17 mouse cellular contexts compared by ENCODE assay signal in the genomic region with DNA sequence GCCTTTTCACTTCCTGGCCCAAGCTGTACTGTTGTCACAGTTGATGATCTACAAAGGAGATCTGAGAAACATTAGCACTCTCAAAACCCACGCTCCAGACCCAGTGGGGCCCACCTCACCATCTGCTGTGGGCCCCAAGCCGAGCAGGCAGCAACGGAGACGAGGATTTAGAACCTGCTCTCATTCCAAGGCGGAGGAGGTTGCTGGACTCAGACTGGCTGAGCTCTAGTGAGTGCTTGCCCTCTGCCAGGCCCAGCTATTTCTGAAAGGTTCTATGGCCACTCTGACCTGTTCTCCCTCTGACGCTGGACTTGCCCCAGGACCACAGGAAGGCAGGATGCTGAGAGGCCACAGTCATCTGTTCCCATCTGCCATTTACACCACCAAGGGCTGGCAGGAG.
DNase-seq lines count a peak whose midpoint lies in the region; ATAC-seq lines count a peak whose summit lies in the region.
"Had no signal": no experiment of that assay in that cellular context is flagged by ENCODE, and none has a peak within 500 bp of the region (broad histone marks: within the 10 kb centered on the region; RNA-seq: fewer than 3 reads in every experiment).

No protein-coding gene starts in this region.

- H3K4me1 ChIP-seq in midbrain, embryonic 13.5 days (replicated peaks): peaks cover 5% of the 10 kb centered on the region
- peaks cover 5% of the 10 kb centered on the region; the same call in 1 of the 2 replicates for H3K4me1 ChIP-seq in hindbrain, embryonic 12.5 days
- H3K4me1 ChIP-seq: embryonic facial prominence, embryonic 10.5 days; hindbrain, embryonic 13.5 days; liver, embryonic 13.5 days; neural tube, embryonic 13.5 days had no signal

- no peak overlapping the region for H3K4me2 ChIP-seq in midbrain, embryonic 13.5 days (replicated peaks)
- no peak overlapping the region for H3K4me2 ChIP-seq in hindbrain, embryonic 12.5 days (replicated peaks)
- H3K4me2 ChIP-seq: hindbrain, embryonic 13.5 days; liver, embryonic 13.5 days; neural tube, embryonic 13.5 days had no signal

- 80% methylated on average over 6 of the region's 6 CpGs for WGBS in midbrain, embryonic 13.5 days
- 81% methylated on average over 6 of the region's 6 CpGs for WGBS in hindbrain, embryonic 12.5 days

- no peak overlapping the region for H3K9ac ChIP-seq in midbrain, embryonic 13.5 days (replicated peaks)
- no peak overlapping the region for H3K9ac ChIP-seq in hindbrain, embryonic 12.5 days
- H3K9ac ChIP-seq: hindbrain, embryonic 13.5 days; liver, embryonic 13.5 days; neural tube, embryonic 13.5 days had no signal

- no peak overlapping the region for H3K4me3 ChIP-seq in midbrain, embryonic 13.5 days (replicated peaks)
- no peak overlapping the region for H3K4me3 ChIP-seq in hindbrain, embryonic 12.5 days
- H3K4me3 ChIP-seq: embryonic facial prominence, embryonic 10.5 days; erythroblast, embryonic 14.5 days; hindbrain, embryonic 13.5 days; liver, embryonic 13.5 days; neural tube, embryonic 13.5 days had no signal

- intact Hi-C loops in left cerebral cortex, postnatal 4 days (cut with DNase I): no loop called here

- DNase-seq in frontal cortex, postnatal 10 days (ENCODE audit: low spot score in 2 of 2): no peak
- peak; percentile 88 to 92 for DNase-seq in cerebellum, adult 18-20 months
- DNase-seq in frontal cortex, postnatal 36 days (ENCODE audit: low spot score in 2 of 2): peak; percentile 70 to 81
- DNase-seq in left cerebral cortex, postnatal 4 days: peak; percentile 16
- no peak for DNase-seq in heart, adult 8-10 months (ENCODE audit: low spot score)
- DNase-seq: adrenal gland, postnatal 36 days; kidney, adult 11 months; kidney, postnatal 14 days; liver, embryonic 13.5 days had no signal

- no peak overlapping the region for H3K27ac ChIP-seq in midbrain, embryonic 13.5 days
- H3K27ac ChIP-seq in hindbrain, embryonic 12.5 days: no peak overlapping the region
- H3K27ac ChIP-seq: embryonic facial prominence, embryonic 10.5 days; hindbrain, embryonic 13.5 days; liver, embryonic 13.5 days; neural tube, embryonic 13.5 days had no signal

- H3K9me3 ChIP-seq in midbrain, embryonic 13.5 days: no peaks in the 10 kb centered on the region
- no peaks in the 10 kb centered on the region for H3K9me3 ChIP-seq in hindbrain, embryonic 12.5 days (replicated peaks)
- H3K9me3 ChIP-seq: embryonic facial prominence, embryonic 10.5 days; hindbrain, embryonic 13.5 days; liver, embryonic 13.5 days; neural tube, embryonic 13.5 days had no signal

- peaks cover 3% of the 10 kb centered on the region; the same call in 1 of the 2 replicates for H3K27me3 ChIP-seq in midbrain, embryonic 13.5 days
- no peaks in the 10 kb centered on the region for H3K27me3 ChIP-seq in hindbrain, embryonic 12.5 days
- H3K27me3 ChIP-seq: hindbrain, embryonic 13.5 days; liver, embryonic 13.5 days; neural tube, embryonic 13.5 days had no signal

- H3K36me3 ChIP-seq in midbrain, embryonic 13.5 days: no peaks in the 10 kb centered on the region
- no peaks in the 10 kb centered on the region for H3K36me3 ChIP-seq in hindbrain, embryonic 12.5 days
- H3K36me3 ChIP-seq: embryonic facial prominence, embryonic 10.5 days; hindbrain, embryonic 13.5 days; liver, embryonic 13.5 days; neural tube, embryonic 13.5 days had no signal

- ATAC-seq in frontal cortex, adult (ENCODE audit: low TSS enrichment): peak; percentile 79; the same call in 1 of the 2 replicates
- no peak for ATAC-seq in midbrain, embryonic 13.5 days
- ATAC-seq in hindbrain, embryonic 12.5 days (ENCODE audit: low FRiP score): no peak
- ATAC-seq: activated CD4-positive, CD25-positive, alpha-beta regulatory T cell, adult 4 months had no signal

Comparison
In these comparisons a context has a peak if more than half of its experiments do, and no peak if none do; other contexts are left out.
1. DNase-seq: peak in cerebellum, adult 18-20 months (2 of 2), frontal cortex, postnatal 36 days (2 of 2) and left cerebral cortex, postnatal 4 days (single experiment); none in frontal cortex, postnatal 10 days (0 of 2) and heart, adult 8-10 months (single experiment).